Mouse (Mus musculus) CH12.LX (cell line): ENCODE data around the gene Car5a.

Experiments used
- CHD2 ChIP-seq: IDR thresholded peaks from 2 replicates; pipeline ENCODE4 v1.6.1; 2011; ENCODE audit warnings: low read length, improper control_type of control experiment
- CTCF ChIP-seq, 2 experiments: IDR thresholded peaks in 1 of 2; conservative IDR thresholded peaks in 1 of 2; 2 replicates each; pipeline ENCODE4 v1.5.1; 2011 to 2012; ENCODE audit warnings: low read depth in 2 of 2, low read length in 2 of 2, improper control_type of control experiment in 1 of 2, inconsistent platforms in 1 of 2, mild to moderate bottlenecking in 1 of 2, moderate library complexity in 1 of 2
- POLR2A ChIP-seq: IDR thresholded peaks from 2 replicates; pipeline ENCODE4 v1.6.1; 2011; ENCODE audit warnings: low read depth, mild to moderate bottlenecking, improper control_type of control experiment, low read length
- USF1 ChIP-seq: IDR thresholded peaks from 2 replicates; pipeline ENCODE4 v1.6.1; 2014; ENCODE audit warnings: low read depth, mild to moderate bottlenecking, inconsistent platforms, low read length, improper control_type of control experiment

- TF ChIP-seq USF1 (no peak), CTCF (conservative IDR thresholded peaks at IDR 0.05 in 1 of 2, IDR thresholded peaks at IDR 0.05 in 1 of 2; ENCODE audit: low read depth in 2 of 2, low read length in 2 of 2) (no peak), POLR2A (no peak), CHD2 (no peak)
Measured at GRCm38 (mm10) chr8:121930047-121930446, 14.7 kb downstream of the Car5a start.
